ENCODE assay signal across 13 mouse cellular contexts in the genomic region with DNA sequence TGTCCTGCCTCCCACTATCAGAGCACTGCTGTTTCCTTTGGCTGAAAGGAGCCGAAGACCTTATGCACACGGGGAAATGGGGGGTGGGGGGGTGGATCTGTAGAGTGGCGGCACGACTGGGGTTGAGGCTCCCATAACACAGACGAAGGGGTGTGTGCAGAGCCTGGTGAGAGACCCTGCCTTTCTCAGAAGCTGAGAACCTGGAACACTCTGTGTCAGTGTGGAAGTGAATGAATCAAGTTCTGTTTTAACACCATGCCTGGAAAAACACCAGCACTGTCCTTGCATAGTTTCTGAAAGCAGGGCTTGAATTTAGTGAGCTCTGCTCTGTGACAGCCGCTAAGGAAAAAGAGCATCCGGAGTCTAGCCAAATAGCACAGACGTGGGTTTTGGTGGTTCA.
DNase-seq lines count a peak whose midpoint lies in the region; ATAC-seq and TF ChIP-seq lines count a peak whose summit lies in the region.
"Had no signal": no experiment of that assay in that cellular context is flagged by ENCODE, and none has a peak within 500 bp of the region (broad histone marks: within the 10 kb centered on the region; RNA-seq: fewer than 3 reads in every experiment).

No protein-coding gene starts in this region.

- no peak overlapping the region for H3K4me2 ChIP-seq in intestine, embryonic 14.5 days (ENCODE audit: low read length)
- H3K4me2 ChIP-seq in intestine, postnatal 0 days (replicated peaks; ENCODE audit: low read depth) = no peak overlapping the region
- H3K4me2 ChIP-seq in lung, embryonic 16.5 days (ENCODE audit: low read depth, low read length) = peak overlapping the region; percentile 20; the same call in 1 of the 2 replicates
- H3K4me2 ChIP-seq in hindbrain, postnatal 0 days (ENCODE audit: low read depth, low read length) = no peak overlapping the region
- H3K4me2 ChIP-seq: intestine, embryonic 15.5 days; liver, embryonic 13.5 days; midbrain, embryonic 12.5 days had no signal

- no peaks in the 10 kb centered on the region for H3K27me3 ChIP-seq in intestine, embryonic 14.5 days (replicated peaks; ENCODE audit: control insufficient read depth, insufficient read depth, low read length)
- no peaks in the 10 kb centered on the region for H3K27me3 ChIP-seq in intestine, postnatal 0 days (replicated peaks; ENCODE audit: control insufficient read depth, insufficient read depth, low read length)
- H3K27me3 ChIP-seq in lung, embryonic 16.5 days (ENCODE audit: control insufficient read depth, insufficient read depth, low read depth, low read length) = no peaks in the 10 kb centered on the region
- H3K27me3 ChIP-seq in hindbrain, postnatal 0 days (ENCODE audit: insufficient read depth, low read length) = no peaks in the 10 kb centered on the region
- H3K27me3 ChIP-seq: intestine, embryonic 15.5 days; liver, embryonic 13.5 days; midbrain, embryonic 12.5 days had no signal

- peak; percentile 72 for ATAC-seq in frontal cortex, adult (ENCODE audit: low TSS enrichment)
- no peak for ATAC-seq in intestine, embryonic 14.5 days (replicated peaks; ENCODE audit: low FRiP score, low TSS enrichment, low read depth)
- ATAC-seq in intestine, postnatal 0 days = no peak
- ATAC-seq in lung, embryonic 16.5 days (ENCODE audit: low read depth) = no peak
- no peak for ATAC-seq in hindbrain, postnatal 0 days
- ATAC-seq: intestine, embryonic 15.5 days had no signal

- H3K4me1 ChIP-seq in intestine, embryonic 14.5 days (replicated peaks; ENCODE audit: control insufficient read depth, insufficient read depth, low read length) = peaks cover 27% of the 10 kb centered on the region
- peaks cover 9% of the 10 kb centered on the region; the same call in 1 of the 2 replicates for H3K4me1 ChIP-seq in intestine, postnatal 0 days (replicated peaks; ENCODE audit: control insufficient read depth, insufficient read depth, low read length)
- H3K4me1 ChIP-seq in lung, embryonic 16.5 days (replicated peaks; ENCODE audit: control insufficient read depth, insufficient read depth, low read length) = peaks cover 18% of the 10 kb centered on the region
- peaks cover 4% of the 10 kb centered on the region; the same call in 1 of the 2 replicates for H3K4me1 ChIP-seq in hindbrain, postnatal 0 days (ENCODE audit: insufficient read depth, low read length)
- H3K4me1 ChIP-seq: midbrain, embryonic 12.5 days had no signal

- no peak overlapping the region for H3K9ac ChIP-seq in intestine, embryonic 14.5 days (ENCODE audit: low read length)
- no peak overlapping the region for H3K9ac ChIP-seq in intestine, postnatal 0 days (ENCODE audit: low read depth, low read length)
- no peak overlapping the region for H3K9ac ChIP-seq in lung, embryonic 16.5 days (ENCODE audit: low read length)
- no peak overlapping the region for H3K9ac ChIP-seq in hindbrain, postnatal 0 days (replicated peaks; ENCODE audit: low read length)
- H3K9ac ChIP-seq: intestine, embryonic 15.5 days; liver, embryonic 13.5 days; midbrain, embryonic 12.5 days had no signal

- no peaks in the 10 kb centered on the region for H3K36me3 ChIP-seq in intestine, embryonic 14.5 days (ENCODE audit: control insufficient read depth, insufficient read depth, low read length)
- no peaks in the 10 kb centered on the region for H3K36me3 ChIP-seq in intestine, postnatal 0 days (ENCODE audit: control insufficient read depth, insufficient read depth)
- H3K36me3 ChIP-seq in lung, embryonic 16.5 days (ENCODE audit: control insufficient read depth, insufficient read depth, low read length) = peaks cover 5% of the 10 kb centered on the region; the same call in 1 of the 2 replicates
- H3K36me3 ChIP-seq in hindbrain, postnatal 0 days (ENCODE audit: insufficient read depth, low read length) = no peaks in the 10 kb centered on the region
- H3K36me3 ChIP-seq: intestine, embryonic 15.5 days; liver, embryonic 13.5 days; midbrain, embryonic 12.5 days had no signal

- H3K9me3 ChIP-seq in intestine, embryonic 14.5 days (ENCODE audit: control insufficient read depth, low read length) = no peaks in the 10 kb centered on the region
- no peaks in the 10 kb centered on the region for H3K9me3 ChIP-seq in intestine, postnatal 0 days (ENCODE audit: control insufficient read depth)
- H3K9me3 ChIP-seq in lung, embryonic 16.5 days (ENCODE audit: control insufficient read depth, low read length) = peaks cover 3% of the 10 kb centered on the region
- H3K9me3 ChIP-seq in hindbrain, postnatal 0 days (ENCODE audit: low read length) = no peaks in the 10 kb centered on the region
- H3K9me3 ChIP-seq: intestine, embryonic 15.5 days; liver, embryonic 13.5 days; midbrain, embryonic 12.5 days had no signal

- no peak for DNase-seq in frontal cortex, postnatal 10 days (ENCODE audit: low spot score in 2 of 2)
- no peak for DNase-seq in intestine, embryonic 14.5 days (ENCODE audit: low spot score)
- no peak for DNase-seq in lung, postnatal 14 days
- DNase-seq in hindbrain, postnatal 0 days (ENCODE audit: low spot score) = no peak
- no peak for DNase-seq in thymus, postnatal 10 days (ENCODE audit: low spot score in 2 of 2)
- DNase-seq: cerebellum, adult 2 months; liver, embryonic 13.5 days; thymus, postnatal 36 days had no signal

- H3K27ac ChIP-seq in intestine, embryonic 14.5 days (ENCODE audit: low read depth) = peak overlapping the region; percentile 38
- no peak overlapping the region for H3K27ac ChIP-seq in intestine, postnatal 0 days (ENCODE audit: low read depth, low read length)
- peak overlapping the region; percentile 13; the same call in 1 of the 2 replicates for H3K27ac ChIP-seq in lung, embryonic 16.5 days (ENCODE audit: low read length)
- peak overlapping the region; percentile 20; the same call in 1 of the 2 replicates for H3K27ac ChIP-seq in hindbrain, postnatal 0 days
- H3K27ac ChIP-seq: liver, embryonic 13.5 days; midbrain, embryonic 12.5 days had no signal

- H3K4me3 ChIP-seq in intestine, embryonic 14.5 days (ENCODE audit: low read depth, low read length) = no peak overlapping the region
- H3K4me3 ChIP-seq in intestine, postnatal 0 days (ENCODE audit: low read depth, low read length) = no peak overlapping the region
- H3K4me3 ChIP-seq in lung, embryonic 16.5 days (ENCODE audit: low read length) = no peak overlapping the region
- H3K4me3 ChIP-seq in hindbrain, postnatal 0 days (ENCODE audit: low read length) = no peak overlapping the region
- H3K4me3 ChIP-seq: intestine, embryonic 15.5 days; liver, embryonic 13.5 days; midbrain, embryonic 12.5 days had no signal

- WGBS in intestine, embryonic 14.5 days = 30% methylated on average over 8 of the region's 8 CpGs
- WGBS in intestine, postnatal 0 days = 43% methylated on average over 8 of the region's 8 CpGs
- WGBS in lung, embryonic 16.5 days = 15% methylated on average over 8 of the region's 8 CpGs
- 40% methylated on average over 8 of the region's 8 CpGs for WGBS in hindbrain, postnatal 0 days

- no peak for TF ChIP-seq CTCF in intestine, postnatal 0 days (IDR thresholded peaks at IDR 0.05; ENCODE audit: low read depth)
- TF ChIP-seq CTCF in hindbrain, postnatal 0 days (IDR thresholded peaks at IDR 0.05; ENCODE audit: low read depth) = no peak
